Mouse (Mus musculus) thymus, postnatal 25 days (tissue): ENCODE results near the gene Olfr910.

ENCODE experiments used
- DNase-seq: peaks from one replicate; pipeline ENCODE4 v3.0.0; 2022

Olfr910 gene

GRCm38 (mm10) chr9:38537549-38537948 is at the start of gene Olfr910:
Gene Olfr910, plus strand, starts transcription at chr9:38537849.
- no peak for DNase-seq

GRCm38 (mm10) chr9:38495501-38495900 is 42.1 kb upstream of the Olfr910 start, which contains the start of gene Olfr907:
Gene Olfr907, plus strand, starts transcription at chr9:38495801.
- DNase-seq, result no peak

DNA sequence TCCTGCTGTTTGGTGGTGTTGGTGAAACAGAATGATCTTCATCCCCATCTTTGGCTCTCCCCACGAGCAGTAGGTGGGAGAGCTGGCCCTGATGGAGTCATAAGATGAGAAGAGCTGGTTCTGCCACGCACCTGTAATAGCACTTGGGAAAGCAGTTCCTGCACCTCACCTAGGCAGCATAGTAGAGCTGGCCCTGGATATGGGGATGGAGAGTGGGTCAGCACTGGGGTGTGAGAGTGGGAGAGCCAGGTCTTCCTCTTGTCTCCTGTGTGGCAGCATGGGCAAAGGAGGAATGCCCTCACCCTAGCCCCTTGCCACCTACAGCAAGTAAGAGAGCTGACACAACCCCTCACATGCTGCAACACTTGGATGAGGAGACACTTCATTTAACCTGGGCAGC is 25.3 kb upstream of the Olfr910 start:
- DNase-seq, result no peak

DNA sequence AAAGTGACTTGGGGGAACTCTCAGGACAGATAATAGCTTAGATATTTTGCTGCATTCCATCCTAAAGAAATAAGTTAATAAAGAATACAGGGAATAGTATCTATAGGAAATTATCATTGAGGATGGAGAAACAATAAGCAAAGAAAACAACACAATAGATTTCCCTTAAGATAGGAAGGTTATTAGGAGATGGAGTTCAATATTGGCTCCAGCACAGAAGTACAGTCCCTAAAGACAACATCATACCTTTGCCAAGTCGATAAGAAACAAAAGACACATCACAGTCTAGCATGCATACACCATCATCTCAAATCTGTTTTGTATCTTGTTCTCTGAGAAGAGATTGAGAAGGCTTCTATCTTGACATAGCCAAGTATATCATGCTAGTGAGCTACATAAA is 16.4 kb upstream of the Olfr910 start, which contains the start of gene Olfr911-ps1:
Gene Olfr911-ps1, plus strand, starts transcription at position 301 of the 400 bp plus-strand sequence.
- DNase-seq, result no peak

GRCm38 (mm10) chr9:38579878-38580277 is 42.2 kb downstream of the Olfr910 start, which contains the start of gene Olfr912:
Gene Olfr912, plus strand, starts transcription at chr9:38580178.
- DNase-seq, result no peak
